Mouse (Mus musculus): ENCODE results near the gene Fam3b.

DNA sequence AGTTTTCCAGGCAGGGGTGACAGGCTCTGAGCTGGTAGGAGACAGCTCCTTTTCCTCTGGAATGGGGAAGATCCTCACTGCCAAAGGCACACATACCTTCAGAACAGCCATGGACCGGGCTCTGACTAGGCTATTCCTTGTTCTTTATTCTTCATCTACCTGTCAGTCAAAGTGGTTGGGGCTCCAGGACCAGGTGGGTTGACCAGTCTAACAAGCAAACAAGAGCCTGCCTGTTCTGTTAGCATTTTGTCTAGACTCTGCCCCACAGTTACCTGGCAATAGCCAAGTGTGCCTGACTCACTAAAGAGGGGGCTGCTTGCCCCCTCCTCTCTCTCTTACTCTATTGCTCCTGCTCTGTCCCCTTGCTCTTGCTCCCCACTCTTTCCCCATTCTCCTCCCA is 22.2 kb downstream of the Fam3b start:
- no peak for TF ChIP-seq CTCF (IDR thresholded peaks at IDR 0.05 in 2 of 3, conservative IDR thresholded peaks at IDR 0.05 in 1 of 3; ENCODE audit: control insufficient read depth in 1 of 3, insufficient read depth in 1 of 3, low read depth in 2 of 3, low read length in 3 of 3, poor library complexity in 1 of 3, severe bottlenecking in 1 of 3)
- TF ChIP-seq RAD21 (IDR thresholded peaks at IDR 0.05; ENCODE audit: low read depth, low read length): no peak
- TF ChIP-seq TCF12 (IDR thresholded peaks at IDR 0.05; ENCODE audit: low read depth, low read length): no peak
- TF ChIP-seq POLR2A (IDR thresholded peaks at IDR 0.05; ENCODE audit: control insufficient read depth in 1 of 2, insufficient read depth in 1 of 2, low read depth in 1 of 2, low read length in 2 of 2, poor library complexity in 1 of 2): no peak
- TF ChIP-seq ELF1 (IDR thresholded peaks at IDR 0.05; ENCODE audit: low read depth, low read length): no peak
- TF ChIP-seq E2F4 (IDR thresholded peaks at IDR 0.05; ENCODE audit: borderline replicate concordance, low read depth, low read length): no peak
- TF ChIP-seq ZC3H11A (IDR thresholded peaks at IDR 0.05; ENCODE audit: low read depth, low read length): no peak
- no peak for TF ChIP-seq BHLHE40 (IDR thresholded peaks at IDR 0.05; ENCODE audit: borderline replicate concordance, low read depth, low read length)
- no peak for TF ChIP-seq SIN3A (IDR thresholded peaks at IDR 0.05; ENCODE audit: low read length)
- no peak for TF ChIP-seq TAL1 (IDR thresholded peaks at IDR 0.05; ENCODE audit: low read length)
- no peak for TF ChIP-seq ZKSCAN1 (IDR thresholded peaks at IDR 0.05; ENCODE audit: low read depth, low read length)
- TF ChIP-seq ZNF384 (IDR thresholded peaks at IDR 0.05; ENCODE audit: low read depth, low read length): no peak
